Mouse (Mus musculus) megakaryocyte, embryonic 14.5 days (primary cell): ENCODE measurements around the gene Pygl.

ENCODE experiments used
- FLI1 ChIP-seq: IDR thresholded peaks from 2 replicates; pipeline ENCODE4 v1.6.1; 2012; ENCODE audit warnings: low read length, inconsistent platforms, mixed read lengths
- GATA1 ChIP-seq: IDR thresholded peaks from 3 replicates; pipeline ENCODE4 v1.6.1; 2012; ENCODE audit warnings: mixed read lengths, low read length, inconsistent platforms, borderline replicate concordance

DNA sequence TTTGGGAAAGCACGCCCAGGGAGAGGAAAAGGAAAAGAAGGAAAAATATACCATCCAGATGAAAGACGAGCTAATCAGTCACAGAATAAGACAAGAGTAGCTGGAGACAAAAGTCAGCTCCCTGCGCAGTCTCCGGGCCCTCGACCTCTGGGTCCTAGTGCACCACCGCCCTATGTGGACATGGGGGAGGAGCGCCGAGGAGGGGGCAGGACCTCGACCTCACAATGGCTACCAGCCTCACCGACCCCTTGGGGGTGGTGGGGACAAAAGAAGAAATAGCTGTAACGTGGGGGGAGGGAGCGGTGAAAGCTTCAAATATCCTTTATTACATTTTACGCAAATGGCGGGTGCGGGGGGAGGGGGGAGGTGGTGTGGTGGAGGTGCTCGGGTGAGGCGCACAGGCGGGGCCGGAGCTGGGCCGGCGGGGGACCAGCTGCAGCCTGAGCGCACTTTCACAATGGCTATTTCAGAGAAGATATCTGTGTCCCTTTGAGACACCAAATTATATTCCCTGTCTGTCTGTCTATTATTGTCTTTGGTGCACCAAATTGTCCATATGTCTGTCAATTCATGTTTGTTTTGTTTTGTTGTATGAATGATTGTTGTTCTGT is 47.0 kb downstream of the Pygl start:
- no peak for TF ChIP-seq FLI1
- TF ChIP-seq GATA1: no peak
